Mouse (Mus musculus): ENCODE data around the gene Paqr6.

GRCm38 (mm10) chr3:88410645-88411031 is 46.3 kb downstream of the Paqr6 start:
- TF ChIP-seq CTCF (conservative IDR thresholded peaks at IDR 0.05; ENCODE audit: insufficient read depth, insufficient read length, low read depth, low read length): no peak
- TF ChIP-seq POLR2A (IDR thresholded peaks at IDR 0.05; ENCODE audit: low read depth, low read length): no peak

All from kidney, adult 2 months (tissue).